Mouse (Mus musculus) heart, adult 2 months (tissue): ENCODE data around the gene Dcps. TPM values are rescaled to one million over a fixed set of nuclear protein-coding genes. Genes with fewer than 3 reads are reported as not detected.

Experiments
- DNase-seq, 2 experiments: peaks; one replicate each; pipeline ENCODE4 v3.0.0; 2021
- H3K27ac ChIP-seq: fragments of 200-600 bp; 2 replicates; pipeline ENCODE4 v1.8.1; 2022
- H3K27me3 ChIP-seq: fragments of 200-500 bp; 2 replicates; pipeline ENCODE4 v1.6.1; 2012; ENCODE audit warnings: mild to moderate bottlenecking, low read length, inconsistent platforms, mixed read lengths; ENCODE audit not compliant: control insufficient read depth, insufficient read depth
- H3K36me3 ChIP-seq: fragments of 200-500 bp; 2 replicates; pipeline ENCODE4 v1.6.1; 2012; ENCODE audit warnings: low read length, inconsistent platforms; ENCODE audit not compliant: control insufficient read depth, insufficient read depth
- H3K4me1 ChIP-seq: fragments of 200-500 bp; 2 replicates; pipeline ENCODE4 v1.6.1; 2011; ENCODE audit warnings: low read length; ENCODE audit not compliant: control insufficient read depth, insufficient read depth
- H3K4me3 ChIP-seq: fragments of 200-600 bp; 2 replicates; pipeline ENCODE4 v1.8.1; 2022
- H3K79me2 ChIP-seq: fragments of 200-500 bp; replicated peaks from 2 replicates; pipeline ENCODE4 v1.6.1; 2012; ENCODE audit warnings: mild to moderate bottlenecking, inconsistent platforms, low read length, moderate library complexity, mixed read lengths; ENCODE audit not compliant: control insufficient read depth, insufficient read depth
- H3K9ac ChIP-seq: fragments of 200-500 bp; 2 replicates; pipeline ENCODE4 v1.6.1; 2012; ENCODE audit warnings: low read depth, mild to moderate bottlenecking, control low read depth, inconsistent platforms, low read length, mixed read lengths
- CTCF ChIP-seq: fragments of 200-600 bp; IDR thresholded peaks from 2 replicates; pipeline ENCODE4 v1.8.1; 2022; ENCODE audit warnings: antibody characterized with exemption, mild to moderate bottlenecking, moderate library complexity
- EP300 ChIP-seq: fragments of 200-500 bp; IDR thresholded peaks from 2 replicates; pipeline ENCODE4 v1.6.1; 2011; ENCODE audit warnings: low read depth, low read length, control low read depth; ENCODE audit not compliant: insufficient read depth
- POLR2A ChIP-seq: fragments of 200-500 bp; IDR thresholded peaks from 2 replicates; pipeline ENCODE4 v1.6.1; 2011; ENCODE audit warnings: mild to moderate bottlenecking, low read depth, low read length, control low read depth; ENCODE audit not compliant: insufficient read depth
- WGBS: fragments of 180-500 bp; shearing (Covaris S2); methylation state at CpG from one replicate; pipeline ENCODE4 v1.1.7; 2018; 5-methylcytosine and 5-hydroxymethylcytosine counted together
- intact Hi-C: fragments of 180-260 bp; cut with DNase I; formaldehyde crosslinking; loops from one replicate; pipeline ENCODE4 v1.15.1; 2025
- polyA plus RNA-seq: library from polyadenylated mRNA; depleted of rRNA; stranded (reverse); fragments of >200 nt; gene quantifications from 2 replicates; pipeline ENCODE4 v1.2.3, GENCODE M21; 2012
- total RNA-seq, 2 experiments: library from RNA; stranded (reverse); gene quantifications; 2 replicates each; pipeline ENCODE4 v1.2.3; 2021

Gene Dcps
- total and polyA plus RNA-seq, 3 experiments, result 14.4 to 21.3 (median 15.1) TPM

DNA sequence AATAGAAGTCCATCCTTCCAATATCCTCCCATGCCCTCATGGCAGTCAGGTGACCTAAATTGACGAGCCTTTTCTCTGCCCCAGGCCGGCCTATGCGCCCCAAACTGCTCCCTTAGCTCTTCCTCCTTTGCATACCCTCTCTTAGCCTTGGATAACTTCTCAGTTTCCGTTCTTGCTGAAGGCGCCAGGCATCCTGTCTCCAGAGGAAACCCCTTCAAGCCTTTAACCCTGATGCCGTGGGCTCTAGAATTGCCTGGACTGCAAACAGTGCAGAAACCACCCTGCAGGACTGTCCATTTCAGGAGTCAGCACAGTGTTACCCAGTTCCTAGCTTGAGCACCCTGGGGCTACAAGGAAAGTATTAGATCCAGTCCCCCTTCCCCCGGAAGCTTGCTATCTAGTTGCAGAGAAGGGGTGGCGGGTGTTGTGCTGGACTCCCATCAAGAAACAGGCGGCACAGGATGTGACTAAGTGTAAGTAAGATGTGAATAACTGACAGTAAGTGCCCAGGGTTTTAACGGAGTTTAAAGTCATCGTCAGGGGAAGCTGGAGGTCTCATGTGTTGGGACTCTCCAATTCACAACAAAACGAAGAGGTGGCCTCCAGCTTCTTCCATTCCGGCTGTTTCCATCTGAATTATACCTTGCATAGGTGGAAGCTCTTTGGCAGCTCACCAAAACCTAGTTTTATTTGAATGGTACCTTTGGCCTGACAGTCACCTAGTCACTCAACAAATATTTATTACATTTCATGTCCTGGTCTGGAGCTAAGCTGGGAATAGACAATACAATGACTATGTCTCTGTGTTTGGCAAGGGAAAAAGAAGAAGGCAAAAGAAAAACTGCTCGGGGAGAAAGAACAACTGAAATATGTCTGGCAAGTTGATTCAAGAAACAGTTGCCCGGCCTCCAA is 58.2 kb downstream of the Dcps start:
- no peak for TF ChIP-seq EP300
- no peak for TF ChIP-seq POLR2A
- no peak for TF ChIP-seq CTCF
- peaks cover 2% of the 10 kb centered on the region for H3K36me3 ChIP-seq
- peak overlapping the region; percentile 82 for H3K4me3 ChIP-seq
- H3K4me1 ChIP-seq, result peaks cover 14% of the 10 kb centered on the region
- peak; percentile 70 to 75 for DNase-seq
- H3K79me2 ChIP-seq, result no peaks in the 10 kb centered on the region; the same call in 1 of the 2 replicates
- 18% methylated on average over 15 of the region's 15 CpGs for WGBS
- H3K9ac ChIP-seq, result peak overlapping the region; percentile 86
- peak overlapping the region; percentile 95 for H3K27ac ChIP-seq
- intact Hi-C loops, result loop anchor here (1.0 to 5.0 kb wide), 3 partner anchors 73 to 150 kb away; partner anchors contain the start of genes Fam118b and Rpusd4
- H3K27me3 ChIP-seq, result no peaks in the 10 kb centered on the region

DNA sequence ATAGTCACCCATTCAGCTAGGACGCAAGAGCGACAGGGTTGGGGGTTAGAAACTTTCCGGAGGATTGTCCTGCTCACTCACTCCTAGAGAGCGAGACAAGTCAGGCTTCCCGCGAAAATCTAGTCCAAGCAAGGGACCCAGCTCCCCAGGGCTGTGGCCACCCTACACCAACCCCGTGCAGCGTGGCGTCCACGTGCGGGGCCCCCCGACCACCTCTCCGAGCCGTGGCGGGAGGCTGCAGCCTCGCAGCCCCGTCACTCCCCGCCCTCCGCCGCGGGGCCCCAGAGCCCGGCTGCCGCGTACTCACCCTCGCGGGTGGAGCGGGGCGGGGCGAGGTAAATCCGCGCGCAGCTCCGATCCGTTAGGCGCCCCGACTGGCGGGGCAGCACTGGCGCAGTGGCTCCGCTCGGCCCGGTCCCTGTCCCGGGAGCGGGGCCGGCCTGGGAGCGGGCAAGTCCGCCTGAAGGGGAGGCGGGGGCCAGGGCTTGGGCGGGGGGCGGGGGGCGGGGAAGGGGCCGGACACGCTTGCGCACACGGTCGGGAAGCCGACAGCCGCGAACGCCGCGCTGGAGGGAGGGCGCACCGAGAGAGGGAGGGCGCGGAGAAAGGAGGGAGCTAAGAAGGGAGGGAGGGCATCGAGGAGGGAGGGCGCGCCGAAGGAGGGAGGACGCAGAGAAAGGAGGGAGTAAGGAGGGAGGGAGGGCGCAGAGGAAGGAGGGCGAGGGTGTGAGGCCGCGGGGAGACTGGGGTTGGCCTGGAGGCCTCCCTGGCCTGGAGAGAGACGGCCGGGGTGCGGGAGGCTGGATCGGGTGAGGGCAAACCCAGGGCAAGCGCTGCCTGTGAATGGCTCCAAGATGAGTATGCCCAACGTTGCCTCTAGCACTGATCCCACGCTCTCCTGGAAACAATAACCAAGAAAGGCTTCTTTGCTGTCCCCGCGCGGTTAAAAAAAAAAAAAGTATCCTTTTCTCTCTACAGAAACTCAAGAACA is 59.2 kb downstream of the Dcps start:
- Histone ChIP-seq H3K9ac (peak overlapping the region; percentile 96), H3K4me3 (peak overlapping the region; percentile 82), H3K4me1 (peaks cover 14% of the 10 kb centered on the region), H3K27ac (peak overlapping the region; percentile 95), H3K27me3 (no peaks in the 10 kb centered on the region), H3K79me2 (no peaks in the 10 kb centered on the region; the same call in 1 of the 2 replicates), H3K36me3 (peaks cover 2% of the 10 kb centered on the region; the same call in 1 of the 2 replicates)
- WGBS, result under 1% methylated on average over 79 of the region's 84 CpGs
- TF ChIP-seq EP300 (peak; percentile 59; the same call in 1 of the 2 replicates), CTCF (peak; percentile 36), POLR2A (peak; percentile 81)
- intact Hi-C loops, result loop anchor here (1.0 to 5.0 kb wide), 4 partner anchors 46 to 151 kb away; partner anchors contain the start of genes Fam118b and Rpusd4
- peak; percentile 88 to 90 for DNase-seq

DNA sequence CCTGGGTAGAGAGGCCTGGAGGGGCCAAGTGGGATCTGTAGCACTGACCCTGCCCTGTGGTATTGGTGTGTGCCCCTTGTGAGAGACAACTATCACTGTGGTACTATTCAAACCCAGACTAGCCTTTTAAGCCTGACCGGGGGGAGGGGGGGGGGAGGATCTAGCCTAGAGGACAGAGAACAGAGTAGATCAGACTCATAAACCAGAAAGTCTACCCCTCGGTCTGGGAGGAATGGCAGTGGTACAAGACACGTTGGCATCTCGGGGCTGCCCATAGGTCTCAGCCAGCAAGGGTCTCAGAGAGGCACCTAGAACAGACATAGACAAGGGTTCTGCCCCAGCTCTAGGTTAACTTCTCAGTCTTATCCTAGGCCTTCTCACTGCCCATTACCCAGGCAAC is 60.1 kb downstream of the Dcps start:
- Histone ChIP-seq H3K36me3 (peaks cover 2% of the 10 kb centered on the region; the same call in 1 of the 2 replicates), H3K4me3 (peak overlapping the region; percentile 82), H3K27ac (peak overlapping the region; percentile 95), H3K4me1 (peaks cover 12% of the 10 kb centered on the region), H3K79me2 (no peaks in the 10 kb centered on the region; the same call in 1 of the 2 replicates), H3K9ac (peak overlapping the region; percentile 96), H3K27me3 (no peaks in the 10 kb centered on the region)
- TF ChIP-seq EP300 (no peak), POLR2A (no peak), CTCF (no peak)
- WGBS, result 23% methylated on average over 4 of the region's 4 CpGs
- intact Hi-C loops, result loop anchor here (1.0 to 5.0 kb wide), 3 partner anchors 46 to 151 kb away; partner anchors contain the start of genes Fam118b and Rpusd4
- DNase-seq, result no peak

DNA sequence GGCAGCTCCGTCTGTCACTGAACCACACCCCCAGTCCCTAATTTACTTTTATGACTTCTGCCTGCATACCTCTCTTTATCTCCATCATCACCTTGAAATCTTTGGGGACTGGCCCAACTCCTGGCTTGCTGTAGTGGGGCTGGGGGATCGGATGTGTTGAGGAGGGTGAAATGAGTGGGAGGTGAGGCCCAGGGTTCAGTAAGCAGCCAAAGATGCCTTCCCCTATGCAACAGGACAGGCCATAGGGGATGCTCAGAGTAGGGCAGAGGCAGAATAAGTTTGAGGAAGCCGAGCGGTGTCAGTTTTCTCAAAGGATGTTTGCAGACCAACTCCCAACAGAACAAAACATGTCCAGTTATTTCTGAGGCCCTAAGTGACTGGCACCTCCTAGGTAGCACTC is 60.6 kb downstream of the Dcps start:
- Histone ChIP-seq H3K9ac (peak overlapping the region; percentile 96), H3K27ac (peak overlapping the region; percentile 95), H3K36me3 (peaks cover 2% of the 10 kb centered on the region; the same call in 1 of the 2 replicates), H3K4me1 (peaks cover 15% of the 10 kb centered on the region), H3K4me3 (peak overlapping the region; percentile 82), H3K27me3 (no peaks in the 10 kb centered on the region), H3K79me2 (no peaks in the 10 kb centered on the region; the same call in 1 of the 2 replicates)
- TF ChIP-seq POLR2A (no peak), EP300 (no peak), CTCF (no peak)
- DNase-seq, result peak in 1 of 2 experiments; percentile 31
- WGBS, result 29% methylated on average over 4 of the region's 4 CpGs
- intact Hi-C loops, result loop anchor here (5.0 kb wide), 1 partner anchor 152 kb away; the partner anchor contains the start of genes Fam118b and Rpusd4

DNA sequence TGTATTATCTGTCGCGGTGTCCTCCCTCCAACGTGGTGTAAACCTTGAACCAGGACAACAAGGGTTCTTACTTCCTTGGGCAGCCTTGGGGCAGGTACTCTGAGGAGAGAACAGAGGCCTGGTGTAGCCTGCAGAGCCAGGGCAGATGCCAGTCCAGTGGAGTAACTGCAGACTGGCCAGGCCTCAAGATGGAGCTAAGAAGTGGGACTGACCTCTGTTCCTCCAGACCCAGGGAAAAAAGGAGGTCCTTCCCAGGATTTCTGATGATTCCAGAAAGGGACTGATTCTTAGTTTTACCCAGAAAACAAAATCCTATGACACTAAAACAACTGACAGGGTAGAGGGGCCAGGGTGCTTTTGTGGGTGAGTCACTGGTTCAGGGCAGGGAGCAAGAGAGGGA is 61.6 kb downstream of the Dcps start:
- intact Hi-C loops, result no loop called here
- Histone ChIP-seq H3K4me1 (peaks cover 20% of the 10 kb centered on the region), H3K27me3 (no peaks in the 10 kb centered on the region), H3K4me3 (no peak overlapping the region), H3K9ac (no peak overlapping the region), H3K27ac (no peak overlapping the region; the same call in 1 of the 2 replicates), H3K36me3 (peaks cover 2% of the 10 kb centered on the region; the same call in 1 of the 2 replicates), H3K79me2 (no peaks in the 10 kb centered on the region; the same call in 1 of the 2 replicates)
- 76% methylated on average over 3 of the region's 3 CpGs for WGBS
- peak in 1 of 2 experiments; percentile 16 for DNase-seq
- TF ChIP-seq POLR2A (no peak), EP300 (no peak), CTCF (no peak)
